Mouse (Mus musculus): ENCODE results near the gene Abca5. TPM values are rescaled to one million over a fixed set of nuclear protein-coding genes. Genes with fewer than 3 reads are reported as not detected.

The Abca5 gene
- 7.7 TPM for polyA plus RNA-seq (2014; fragmentation: Illumina TruSeq; extraction: RNeasy Lipid Tissue Mini Kit (QIAGEN cat#74804); ENCODE audit: low read depth, low replicate concordance)

DNA sequence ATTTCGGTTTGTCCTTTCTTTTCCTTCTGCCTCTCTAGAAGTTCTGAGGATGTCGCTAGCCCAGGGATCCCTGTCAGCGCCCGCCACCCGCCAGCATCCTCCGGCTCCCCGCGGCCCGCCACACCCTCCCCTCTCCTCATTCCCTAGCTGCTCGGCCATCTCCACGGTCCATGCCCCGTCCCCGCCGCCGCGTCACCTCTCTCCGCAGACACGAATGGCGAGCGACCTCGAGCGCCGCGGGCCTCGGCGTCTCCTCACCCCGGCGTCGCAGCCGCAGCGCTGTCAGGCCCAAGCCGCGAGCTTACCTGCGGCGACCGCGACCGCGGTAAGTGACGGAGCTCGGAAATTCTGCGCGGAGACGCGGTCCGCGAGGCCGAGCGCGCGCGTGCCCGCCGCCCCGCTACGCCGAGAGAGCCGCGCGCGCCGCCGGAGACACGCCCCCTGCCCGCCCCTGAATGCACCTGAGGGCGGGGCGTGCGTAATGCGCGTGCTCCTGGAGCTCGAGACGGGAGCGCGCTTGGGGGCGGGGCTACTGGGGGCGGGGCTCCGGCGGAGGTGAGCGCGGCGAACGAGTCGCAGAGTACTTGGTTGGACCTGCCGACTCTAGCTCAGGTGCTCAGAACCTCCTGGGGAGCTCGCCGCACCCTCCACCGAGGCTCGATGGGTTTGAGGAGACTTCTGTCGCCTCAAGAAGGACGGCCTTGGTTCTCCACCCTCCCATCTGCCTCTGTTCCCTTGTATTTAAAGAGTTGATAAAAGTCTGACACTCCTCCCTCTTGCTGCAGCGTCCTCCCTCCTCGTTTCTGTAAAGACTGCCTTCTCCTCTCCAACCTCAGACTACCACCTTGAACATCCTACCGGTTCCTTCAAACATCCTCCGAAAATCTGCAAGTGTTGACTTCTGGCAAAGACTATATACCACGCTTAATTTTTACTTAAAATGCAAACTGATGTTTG, at the start of gene Abca5:
Gene Abca5 (minus strand): TSS at position 428 of the 957 bp plus-strand sequence.

GRCm38 (mm10) chr11:110251534-110251933, 86.0 kb downstream of the Abca5 start, which contains the start of gene Abca6:
Abca6 (minus strand) TSS chr11:110251776.

Other genes starting within 250 kb of the Abca5 start
- 44.5 TPM for gene Abca8a, start 241.7 kb downstream of the Abca5 start, polyA plus RNA-seq (2014; fragmentation: Illumina TruSeq; extraction: RNeasy Lipid Tissue Mini Kit (QIAGEN cat#74804); ENCODE audit: low read depth, low replicate concordance)
- gene Abca9, start 169.5 kb downstream of the Abca5 start, polyA plus RNA-seq (2014; fragmentation: Illumina TruSeq; extraction: RNeasy Lipid Tissue Mini Kit (QIAGEN cat#74804); ENCODE audit: low read depth, low replicate concordance) = 10.8 TPM
- 4.2 TPM for gene Abca6, start 85.9 kb downstream of the Abca5 start, polyA plus RNA-seq (2014; fragmentation: Illumina TruSeq; extraction: RNeasy Lipid Tissue Mini Kit (QIAGEN cat#74804); ENCODE audit: low read depth, low replicate concordance)
- gene Map2k6, start 61.4 kb upstream of the Abca5 start, polyA plus RNA-seq (2014; fragmentation: Illumina TruSeq; extraction: RNeasy Lipid Tissue Mini Kit (QIAGEN cat#74804); ENCODE audit: low read depth, low replicate concordance) = 4.8 TPM

All from adipose tissue, adult 10 weeks (tissue).